Mouse (Mus musculus): ENCODE measurements around the gene Cinp. TPM values are rescaled to one million over a fixed set of nuclear protein-coding genes. Genes with fewer than 3 reads are reported as not detected.

The Cinp gene
- polyA plus RNA-seq, 1 experiment = 1.1 TPM

GRCm38 (mm10) chr12:110841731-110842493 is 47.0 kb downstream of the Cinp start:
- Histone ChIP-seq H3K9me3 (ENCODE audit: control insufficient read depth, low read length) (no peaks in the 10 kb centered on the region), H3K36me3 (ENCODE audit: control insufficient read depth) (no peaks in the 10 kb centered on the region), H3K4me3 (replicated peaks) (no peak overlapping the region), H3K27me3 (ENCODE audit: control insufficient read depth) (peaks cover 25% of the 10 kb centered on the region), H3K4me1 (ENCODE audit: control insufficient read depth) (peaks cover 55% of the 10 kb centered on the region)
- TF ChIP-seq GATA1 (IDR thresholded peaks at IDR 0.05; ENCODE audit: low read length) (no peak), TAL1 (IDR thresholded peaks at IDR 0.05; ENCODE audit: low read length) (no peak)

DNA sequence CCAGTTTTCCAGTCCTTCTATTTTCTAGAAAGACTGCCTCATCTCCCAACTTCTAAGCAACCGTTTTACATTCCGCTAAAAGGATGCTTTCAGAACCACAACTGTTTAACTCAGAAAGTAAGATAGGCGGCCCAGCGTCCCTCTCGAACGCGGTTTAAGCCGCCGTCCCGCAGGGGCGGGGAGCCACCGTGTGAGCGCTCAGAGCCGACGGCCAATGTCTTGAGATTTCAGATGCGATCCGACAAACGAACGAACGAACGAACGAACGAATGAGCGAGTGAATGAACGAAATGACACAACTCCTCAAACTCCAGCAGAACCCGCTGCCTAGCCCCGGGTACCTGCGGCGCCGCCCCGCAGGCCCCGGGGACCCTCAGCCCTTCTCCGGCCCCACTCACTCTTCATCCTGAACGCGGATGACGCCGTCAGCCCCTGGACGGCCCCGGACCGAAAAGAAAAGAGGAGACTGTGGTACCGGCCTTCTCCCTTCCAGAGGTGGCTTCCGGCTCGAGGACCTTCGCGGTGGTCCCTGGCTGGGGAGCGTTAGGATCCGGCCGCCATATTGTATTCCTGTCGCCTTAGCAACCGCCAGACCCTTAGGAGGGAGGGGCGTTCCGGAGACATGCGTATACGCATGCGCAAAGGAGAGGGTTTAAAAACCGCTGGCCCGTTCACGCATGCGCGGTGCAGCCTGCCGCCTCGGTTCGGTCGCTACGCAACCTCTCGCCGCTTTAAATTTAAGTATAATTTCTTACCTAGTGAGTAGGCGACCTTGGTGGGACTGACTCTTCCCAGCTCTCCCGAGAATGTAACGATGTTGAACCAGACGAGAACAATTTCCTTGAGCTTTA is 48.4 kb downstream of the Cinp start, which contains the start of gene Mok:
Gene Mok (minus strand): TSS at position 592 of the 851 bp plus-strand sequence.
- Histone ChIP-seq H3K4me1 (ENCODE audit: control insufficient read depth) (peaks cover 42% of the 10 kb centered on the region), H3K9me3 (ENCODE audit: control insufficient read depth, low read length) (no peaks in the 10 kb centered on the region), H3K27me3 (ENCODE audit: control insufficient read depth) (peaks cover 32% of the 10 kb centered on the region), H3K36me3 (ENCODE audit: control insufficient read depth) (no peaks in the 10 kb centered on the region), H3K4me3 (replicated peaks) (peak within 1 kb of the TSS; percentile 82)
- TF ChIP-seq TAL1 (IDR thresholded peaks at IDR 0.05; ENCODE audit: low read length) (no peak), GATA1 (IDR thresholded peaks at IDR 0.05; ENCODE audit: low read length) (no peak)

GRCm38 (mm10) chr12:110837850-110838249 is 51.1 kb downstream of the Cinp start:
- TF ChIP-seq TAL1 (IDR thresholded peaks at IDR 0.05; ENCODE audit: low read length) = no peak
- TF ChIP-seq GATA1 (IDR thresholded peaks at IDR 0.05; ENCODE audit: low read length) = no peak

GRCm38 (mm10) chr12:110837192-110837841 is 51.6 kb downstream of the Cinp start:
- peaks cover 35% of the 10 kb centered on the region for H3K27me3 ChIP-seq (ENCODE audit: control insufficient read depth)
- peaks cover 16% of the 10 kb centered on the region for H3K4me1 ChIP-seq (ENCODE audit: control insufficient read depth)
- no peaks in the 10 kb centered on the region for H3K36me3 ChIP-seq (ENCODE audit: control insufficient read depth)
- no peak overlapping the region for H3K4me3 ChIP-seq (replicated peaks)
- no peaks in the 10 kb centered on the region for H3K9me3 ChIP-seq (ENCODE audit: control insufficient read depth, low read length)
- no peak for TF ChIP-seq GATA1 (IDR thresholded peaks at IDR 0.05; ENCODE audit: low read length)
- no peak for TF ChIP-seq TAL1 (IDR thresholded peaks at IDR 0.05; ENCODE audit: low read length)

More at GRCm38 (mm10) chr12:110837850-110838249, 51.1 kb downstream of the Cinp start:
- Histone ChIP-seq H3K27me3 (ENCODE audit: control insufficient read depth) (peaks cover 35% of the 10 kb centered on the region), H3K4me1 (ENCODE audit: control insufficient read depth) (peaks cover 16% of the 10 kb centered on the region), H3K4me3 (replicated peaks) (no peak overlapping the region), H3K9me3 (ENCODE audit: control insufficient read depth, low read length) (no peaks in the 10 kb centered on the region), H3K36me3 (ENCODE audit: control insufficient read depth) (no peaks in the 10 kb centered on the region)

DNA sequence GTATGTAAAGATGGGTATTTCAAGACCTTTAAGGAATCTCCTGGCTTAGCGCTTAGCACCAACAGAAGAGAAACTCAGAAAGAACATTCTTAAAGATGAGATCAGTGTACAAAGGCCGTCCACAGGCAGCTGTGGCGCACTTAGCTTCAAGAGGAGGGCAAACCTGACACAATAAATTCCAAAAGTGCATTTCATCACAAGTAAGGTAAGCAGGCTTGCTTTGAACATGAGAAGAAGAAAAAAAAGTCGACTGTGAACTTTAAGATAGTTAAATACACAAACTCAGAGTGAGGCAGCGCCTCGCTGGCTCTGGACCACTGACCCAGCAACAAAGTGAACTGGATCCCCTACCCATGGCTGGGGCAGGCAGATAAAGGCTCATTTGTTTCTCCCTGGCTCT is 52.2 kb downstream of the Cinp start:
- Histone ChIP-seq H3K4me1 (ENCODE audit: control insufficient read depth) (peaks cover 16% of the 10 kb centered on the region), H3K27me3 (ENCODE audit: control insufficient read depth) (peaks cover 35% of the 10 kb centered on the region), H3K36me3 (ENCODE audit: control insufficient read depth) (no peaks in the 10 kb centered on the region), H3K4me3 (replicated peaks) (no peak overlapping the region), H3K9me3 (ENCODE audit: control insufficient read depth, low read length) (no peaks in the 10 kb centered on the region)
- TF ChIP-seq GATA1 (IDR thresholded peaks at IDR 0.05; ENCODE audit: low read length) (no peak), TAL1 (IDR thresholded peaks at IDR 0.05; ENCODE audit: low read length) (no peak)

DNA sequence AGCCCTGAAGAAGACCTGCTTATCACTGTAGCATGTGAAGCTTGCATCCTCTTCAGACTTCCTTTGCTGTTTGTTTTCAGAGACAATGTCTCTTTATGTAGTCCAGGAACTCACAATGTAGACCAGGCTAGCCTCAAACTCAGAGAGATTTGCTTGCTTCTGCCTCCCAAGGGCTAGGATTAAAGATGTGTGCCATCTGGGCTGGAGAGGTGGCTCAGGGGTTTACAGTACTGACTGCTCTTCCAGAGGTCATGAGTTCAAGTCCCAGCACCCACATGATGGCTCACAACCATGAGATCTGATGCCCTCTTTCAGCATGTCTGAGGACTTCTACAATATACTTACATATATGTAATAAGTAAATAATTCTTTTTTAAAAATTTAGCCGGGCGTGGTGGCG is 53.8 kb downstream of the Cinp start:
- Histone ChIP-seq H3K36me3 (ENCODE audit: control insufficient read depth) (no peaks in the 10 kb centered on the region), H3K9me3 (ENCODE audit: control insufficient read depth, low read length) (no peaks in the 10 kb centered on the region), H3K4me3 (replicated peaks) (no peak overlapping the region), H3K27me3 (ENCODE audit: control insufficient read depth) (peaks cover 30% of the 10 kb centered on the region), H3K4me1 (ENCODE audit: control insufficient read depth) (peaks cover 4% of the 10 kb centered on the region)
- no peak for TF ChIP-seq TAL1 (IDR thresholded peaks at IDR 0.05; ENCODE audit: low read length)
- TF ChIP-seq GATA1 (IDR thresholded peaks at IDR 0.05; ENCODE audit: low read length) = no peak

- TF ChIP-seq GATA1 (IDR thresholded peaks at IDR 0.05; ENCODE audit: low read length) (no peak), TAL1 (IDR thresholded peaks at IDR 0.05; ENCODE audit: low read length) (no peak)
- H3K27me3 ChIP-seq (ENCODE audit: control insufficient read depth) = peaks cover 3% of the 10 kb centered on the region; the same call in 1 of the 2 replicates
- H3K9me3 ChIP-seq (ENCODE audit: control insufficient read depth, low read length) = no peaks in the 10 kb centered on the region
- H3K4me1 ChIP-seq (ENCODE audit: control insufficient read depth) = no peaks in the 10 kb centered on the region
- no peaks in the 10 kb centered on the region for H3K36me3 ChIP-seq (ENCODE audit: control insufficient read depth)
- no peak overlapping the region for H3K4me3 ChIP-seq (replicated peaks)
Observed at GRCm38 (mm10) chr12:110830293-110831024, 58.5 kb downstream of the Cinp start.

- Histone ChIP-seq H3K4me3 (replicated peaks) (no peak overlapping the region), H3K4me1 (ENCODE audit: control insufficient read depth) (no peaks in the 10 kb centered on the region), H3K9me3 (ENCODE audit: control insufficient read depth, low read length) (no peaks in the 10 kb centered on the region), H3K27me3 (ENCODE audit: control insufficient read depth) (no peaks in the 10 kb centered on the region), H3K36me3 (ENCODE audit: control insufficient read depth) (no peaks in the 10 kb centered on the region)
- TF ChIP-seq TAL1 (IDR thresholded peaks at IDR 0.05; ENCODE audit: low read length) (no peak), GATA1 (IDR thresholded peaks at IDR 0.05; ENCODE audit: low read length) (no peak)
Observed at GRCm38 (mm10) chr12:110828908-110829307, 60.0 kb downstream of the Cinp start.

Other genes starting within 250 kb of the Cinp start
- gene 1700001K19Rik, start 206.5 kb downstream of the Cinp start, polyA plus RNA-seq (2012) = not detected in 2 replicates
- gene Hsp90aa1, start 186.4 kb downstream of the Cinp start, polyA plus RNA-seq (2012) = 16.7 and 20.5 TPM in 2 replicates
- gene Wdr20, start 151.2 kb downstream of the Cinp start, polyA plus RNA-seq (2012) = 0.67 and 1.6 TPM in 2 replicates
- 0.06 TPM in 1 of 2 replicates, not detected in the other for gene Mok, start 48.2 kb downstream of the Cinp start, polyA plus RNA-seq (2012)
- 0.06 and 0.13 TPM in 2 replicates for gene Zfp839, start 38.9 kb downstream of the Cinp start, polyA plus RNA-seq (2012)
- 0.13 and 0.16 TPM in 2 replicates for gene Tecpr2, start 119 bp upstream of the Cinp start, polyA plus RNA-seq (2012)
- gene Ankrd9, start 89.9 kb upstream of the Cinp start, polyA plus RNA-seq (2012) = 11.8 and 12.2 TPM in 2 replicates
- 0.31 and 0.44 TPM in 2 replicates for gene Rcor1, start 150.2 kb upstream of the Cinp start, polyA plus RNA-seq (2012)